Mouse (Mus musculus) forebrain, embryonic 16.5 days (tissue): ENCODE results near the gene Fgfr2. TPM values are rescaled to one million over a fixed set of nuclear protein-coding genes. Genes with fewer than 3 reads are reported as not detected.

ENCODE experiments used
- ATAC-seq: fragments of 200-750 bp; cut with Nextera tagmentation; 2 replicates; pipeline ENCODE4 v1.8.0; 2017; ENCODE audit warnings: mild to moderate bottlenecking, moderate library complexity
- H3K27ac ChIP-seq: fragments of 300-500 bp; sonication (generic); 2 replicates; pipeline ENCODE4 v1.5.1; 2014; ENCODE audit warnings: low read length, control low read depth
- H3K27me3 ChIP-seq: fragments of 300-500 bp; sonication (generic); replicated peaks from 2 replicates; pipeline ENCODE4 v1.6.1; 2014; ENCODE audit warnings: low read length; ENCODE audit not compliant: control insufficient read depth, insufficient read depth
- H3K36me3 ChIP-seq: fragments of 300-500 bp; sonication (generic); 2 replicates; pipeline ENCODE4 v1.6.1; 2014; ENCODE audit not compliant: control insufficient read depth, insufficient read depth
- H3K4me1 ChIP-seq: fragments of 300-500 bp; sonication (generic); replicated peaks from 2 replicates; pipeline ENCODE4 v1.6.1; 2014; ENCODE audit warnings: low read length; ENCODE audit not compliant: control insufficient read depth, insufficient read depth
- H3K4me2 ChIP-seq: fragments of 300-500 bp; sonication (generic); 2 replicates; pipeline ENCODE4 v1.6.1; 2014; ENCODE audit warnings: mild to moderate bottlenecking, low read length, control low read depth
- H3K4me3 ChIP-seq: fragments of 300-500 bp; sonication (generic); replicated peaks from 2 replicates; pipeline ENCODE4 v1.5.1; 2014; ENCODE audit warnings: mild to moderate bottlenecking, low read length, control low read depth
- H3K9ac ChIP-seq: fragments of 300-500 bp; sonication (generic); replicated peaks from 2 replicates; pipeline ENCODE4 v1.6.1; 2014; ENCODE audit warnings: low read depth, low read length, control low read depth
- H3K9me3 ChIP-seq: fragments of 300-500 bp; sonication (generic); 2 replicates; pipeline ENCODE4 v1.6.1; 2016; ENCODE audit warnings: low read length; ENCODE audit not compliant: control insufficient read depth
- WGBS: fragments of 180-500 bp; shearing (Covaris S2); extraction: QIAGEN DNeasy Blood & Tissue Kit; methylation state at CpG from one replicate; pipeline ENCODE4 v1.1.7; 2014; 5-methylcytosine and 5-hydroxymethylcytosine counted together
- polyA plus RNA-seq: library from polyadenylated mRNA; unstranded; fragments of >200 nt; fragmentation: Nextera tagmentation; extraction: Ambion mirVana; gene quantifications from 2 replicates; pipeline ENCODE4 v1.2.1, GENCODE M21; 2015

Fgfr2 gene
- polyA plus RNA-seq, 1 experiment from 2014 or later: 39.2 TPM

DNA sequence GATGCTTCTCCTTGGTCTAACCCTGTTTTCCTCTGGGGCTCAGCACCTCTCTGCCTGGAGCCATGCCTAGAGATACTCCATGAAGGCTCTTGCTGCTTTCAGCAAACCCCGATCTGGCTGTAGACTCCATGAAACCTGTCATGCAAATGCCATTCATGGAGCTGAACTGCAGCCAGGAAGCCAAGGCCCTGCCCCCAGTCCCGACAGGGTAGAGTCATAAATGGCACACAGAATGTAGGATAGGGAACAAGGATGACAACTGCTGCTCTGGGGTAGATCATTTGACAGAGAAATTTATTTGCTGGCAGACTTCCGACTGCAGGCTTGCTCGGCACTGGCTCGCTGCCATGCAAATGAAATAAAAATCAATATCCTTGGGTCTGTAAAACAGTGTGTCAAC, 112.0 kb downstream of the Fgfr2 start:
- H3K4me3 ChIP-seq: no peak overlapping the region
- peaks cover 52% of the 10 kb centered on the region for H3K4me1 ChIP-seq
- WGBS: 12% methylated on average over 5 of the region's 5 CpGs
- peak overlapping the region; percentile 77 for H3K27ac ChIP-seq
- H3K36me3 ChIP-seq: no peaks in the 10 kb centered on the region
- H3K9me3 ChIP-seq: no peaks in the 10 kb centered on the region
- H3K9ac ChIP-seq: no peak overlapping the region
- H3K27me3 ChIP-seq: no peaks in the 10 kb centered on the region
- peak; percentile 81 for ATAC-seq
- peak overlapping the region; percentile 39 for H3K4me2 ChIP-seq

DNA sequence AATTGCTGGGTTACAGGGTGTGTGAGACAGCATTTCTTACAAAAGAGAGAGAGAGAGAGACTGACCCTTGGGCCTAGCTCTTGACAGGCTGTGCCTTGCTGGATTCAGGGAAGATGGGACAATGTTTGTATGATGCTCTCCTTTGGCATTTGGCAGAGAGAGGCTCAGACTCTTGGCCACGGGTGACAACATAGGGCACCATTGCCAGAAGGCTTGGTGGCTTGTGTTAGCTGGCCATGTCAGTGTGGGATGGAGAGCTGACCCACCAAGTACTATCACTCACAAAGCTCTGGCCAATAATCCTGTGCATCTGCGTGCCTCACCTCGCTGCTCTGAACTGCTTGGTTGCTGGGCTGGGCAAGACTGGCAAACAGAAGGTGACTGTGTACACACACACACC, 112.7 kb downstream of the Fgfr2 start:
- no peak overlapping the region for H3K9ac ChIP-seq
- H3K4me2 ChIP-seq: no peak overlapping the region
- WGBS: 74% methylated on average over 3 of the region's 3 CpGs
- peak overlapping the region; percentile 77 for H3K27ac ChIP-seq
- H3K9me3 ChIP-seq: no peaks in the 10 kb centered on the region
- no peak overlapping the region for H3K4me3 ChIP-seq
- no peaks in the 10 kb centered on the region for H3K27me3 ChIP-seq
- H3K4me1 ChIP-seq: peaks cover 47% of the 10 kb centered on the region
- no peak for ATAC-seq
- H3K36me3 ChIP-seq: no peaks in the 10 kb centered on the region

GRCm38 (mm10) chr7:133009676-133010075, 113.5 kb downstream of the Fgfr2 start:
- Histone ChIP-seq H3K9me3 (no peaks in the 10 kb centered on the region), H3K4me3 (no peak overlapping the region), H3K9ac (no peak overlapping the region), H3K27ac (no peak overlapping the region), H3K36me3 (no peaks in the 10 kb centered on the region), H3K4me2 (no peak overlapping the region), H3K4me1 (peaks cover 39% of the 10 kb centered on the region), H3K27me3 (no peaks in the 10 kb centered on the region)
- WGBS: 91% methylated on average over 8 of the region's 8 CpGs
- ATAC-seq: no peak

DNA sequence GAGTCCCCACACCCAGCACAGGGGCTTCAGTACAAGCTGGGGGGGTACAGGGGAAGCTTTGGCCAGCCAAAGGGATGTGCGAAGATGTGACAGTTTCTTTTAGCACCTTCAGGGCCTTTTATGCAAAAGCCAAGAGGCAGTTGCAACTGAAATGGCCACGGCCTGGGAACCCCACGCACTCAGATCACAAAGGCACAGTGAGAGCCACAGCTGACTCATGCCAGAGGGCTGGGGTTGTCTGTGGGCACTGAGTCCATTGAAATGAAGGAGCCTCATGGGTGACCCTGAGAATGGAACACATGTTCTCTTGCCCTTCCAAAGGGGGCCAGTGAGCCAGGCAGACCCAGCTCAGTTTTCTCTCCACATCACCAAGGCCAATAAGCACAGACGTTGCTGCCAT, 114.5 kb downstream of the Fgfr2 start:
- Histone ChIP-seq H3K9ac (no peak overlapping the region), H3K4me1 (peaks cover 41% of the 10 kb centered on the region), H3K9me3 (no peaks in the 10 kb centered on the region), H3K27ac (no peak overlapping the region), H3K4me3 (no peak overlapping the region), H3K4me2 (no peak overlapping the region), H3K27me3 (no peaks in the 10 kb centered on the region), H3K36me3 (no peaks in the 10 kb centered on the region)
- ATAC-seq: no peak
- WGBS: 92% methylated on average over 4 of the region's 4 CpGs

DNA sequence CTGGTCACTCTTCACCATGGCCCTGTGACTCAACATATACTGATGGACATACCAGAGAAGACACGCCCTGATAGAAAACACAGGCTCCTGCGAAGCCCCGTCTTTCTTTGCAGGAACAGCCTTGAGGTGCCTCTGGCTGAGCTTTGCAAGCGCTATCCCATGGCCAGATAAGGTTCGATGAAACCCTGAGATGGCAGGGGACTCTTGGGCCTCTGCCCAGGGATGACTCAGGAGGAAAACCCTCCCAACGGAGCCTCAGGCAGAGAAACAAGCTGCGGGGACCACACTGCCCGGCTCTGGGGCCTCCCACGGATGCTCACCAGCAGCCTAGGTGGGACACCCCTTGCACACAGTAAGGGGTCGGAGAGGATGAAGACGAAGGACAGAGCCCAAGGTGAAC, 115.8 kb downstream of the Fgfr2 start:
- H3K27me3 ChIP-seq: no peaks in the 10 kb centered on the region
- H3K4me1 ChIP-seq: peaks cover 38% of the 10 kb centered on the region
- no peaks in the 10 kb centered on the region for H3K36me3 ChIP-seq
- no peak overlapping the region for H3K4me2 ChIP-seq
- 72% methylated on average over 11 of the region's 11 CpGs for whole genome bisulfite sequencing
- no peak overlapping the region for H3K27ac ChIP-seq
- no peak overlapping the region for H3K9ac ChIP-seq
- no peak overlapping the region for H3K4me3 ChIP-seq
- ATAC-seq: no peak
- no peaks in the 10 kb centered on the region for H3K9me3 ChIP-seq

GRCm38 (mm10) chr7:133005772-133006171, 117.4 kb downstream of the Fgfr2 start:
- 83% methylated on average over 7 of the region's 7 CpGs for WGBS
- Histone ChIP-seq H3K4me3 (no peak overlapping the region), H3K9ac (no peak overlapping the region), H3K9me3 (no peaks in the 10 kb centered on the region), H3K27ac (no peak overlapping the region), H3K36me3 (no peaks in the 10 kb centered on the region), H3K27me3 (no peaks in the 10 kb centered on the region), H3K4me2 (no peak overlapping the region), H3K4me1 (peaks cover 27% of the 10 kb centered on the region)
- ATAC-seq: no peak

DNA sequence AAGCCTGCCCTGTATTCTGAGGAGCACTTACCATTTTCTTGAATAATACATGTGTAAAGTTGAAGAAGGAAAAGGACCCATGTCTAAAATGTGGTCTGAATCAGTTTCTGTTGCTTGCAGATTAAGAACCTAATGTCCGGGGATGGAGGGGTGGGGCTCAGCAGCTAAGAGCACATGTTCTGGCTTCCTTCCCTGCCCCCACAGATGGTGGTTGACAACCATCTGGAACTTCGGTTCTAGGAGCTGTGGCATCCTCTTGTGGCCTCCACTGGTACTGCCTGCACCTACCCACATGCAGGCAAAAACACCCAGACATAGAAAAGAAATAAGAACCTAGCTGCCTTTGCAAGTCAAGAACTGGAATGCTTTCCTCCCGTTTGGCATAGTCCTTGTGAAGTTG, 119.7 kb downstream of the Fgfr2 start:
- no peaks in the 10 kb centered on the region for H3K27me3 ChIP-seq
- peak overlapping the region; percentile 26; the same call in 1 of the 2 replicates for H3K27ac ChIP-seq
- H3K9ac ChIP-seq: no peak overlapping the region
- H3K4me2 ChIP-seq: no peak overlapping the region
- H3K9me3 ChIP-seq: no peaks in the 10 kb centered on the region
- peak; percentile 71 for ATAC-seq
- peaks cover 4% of the 10 kb centered on the region; the same call in 1 of the 2 replicates for H3K36me3 ChIP-seq
- 20% methylated on average over 3 of the region's 3 CpGs for WGBS
- peaks cover 17% of the 10 kb centered on the region for H3K4me1 ChIP-seq
- no peak overlapping the region for H3K4me3 ChIP-seq

- ATAC-seq: no peak
- no peak overlapping the region for H3K4me2 ChIP-seq
- H3K4me1 ChIP-seq: peaks cover 17% of the 10 kb centered on the region
- no peak overlapping the region for H3K27ac ChIP-seq
- peaks cover 10% of the 10 kb centered on the region; the same call in 1 of the 2 replicates for H3K36me3 ChIP-seq
- WGBS: 81% methylated on average over 6 of the region's 6 CpGs
- H3K9me3 ChIP-seq: no peaks in the 10 kb centered on the region
- no peak overlapping the region for H3K4me3 ChIP-seq
- H3K27me3 ChIP-seq: no peaks in the 10 kb centered on the region
- no peak overlapping the region for H3K9ac ChIP-seq
These were observed 120.9 kb downstream of the Fgfr2 start for GRCm38 (mm10) chr7:133002271-133002670.

GRCm38 (mm10) chr7:133001388-133001787, 121.8 kb downstream of the Fgfr2 start:
- 93% methylated on average over 3 of the region's 3 CpGs for WGBS
- peaks cover 10% of the 10 kb centered on the region; the same call in 1 of the 2 replicates for H3K36me3 ChIP-seq
- no peak for ATAC-seq
- H3K27me3 ChIP-seq: no peaks in the 10 kb centered on the region
- no peak overlapping the region for H3K9ac ChIP-seq
- no peak overlapping the region for H3K4me2 ChIP-seq
- H3K27ac ChIP-seq: no peak overlapping the region
- H3K4me3 ChIP-seq: no peak overlapping the region
- H3K9me3 ChIP-seq: no peaks in the 10 kb centered on the region
- H3K4me1 ChIP-seq: peaks cover 17% of the 10 kb centered on the region

DNA sequence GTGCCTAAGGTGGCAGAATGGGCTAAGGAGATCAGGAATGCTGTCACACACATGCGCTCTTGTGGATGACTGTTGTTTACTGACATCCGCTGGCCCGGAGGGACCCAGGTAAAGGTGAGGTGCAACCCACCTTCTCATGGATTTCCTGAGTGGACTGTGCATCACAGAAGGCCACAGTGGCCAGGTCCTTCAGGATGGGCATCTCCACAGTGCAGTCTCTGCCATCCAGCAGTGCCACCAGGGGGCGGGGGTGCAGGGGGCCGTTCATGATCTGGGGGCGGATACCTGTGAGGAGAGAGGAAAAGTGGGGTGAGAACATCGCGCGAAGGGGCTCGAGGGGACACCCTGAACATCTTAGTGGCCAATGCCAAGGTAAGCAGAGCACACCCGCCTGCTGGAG, 124.1 kb downstream of the Fgfr2 start:
- H3K9me3 ChIP-seq: no peaks in the 10 kb centered on the region
- peaks cover 15% of the 10 kb centered on the region for H3K4me1 ChIP-seq
- no peak overlapping the region for H3K4me2 ChIP-seq
- no peak overlapping the region for H3K4me3 ChIP-seq
- ATAC-seq: no peak
- H3K27ac ChIP-seq: no peak overlapping the region
- 96% methylated on average over 11 of the region's 11 CpGs for WGBS
- no peak overlapping the region for H3K9ac ChIP-seq
- H3K36me3 ChIP-seq: peaks cover 14% of the 10 kb centered on the region; the same call in 1 of the 2 replicates
- H3K27me3 ChIP-seq: no peaks in the 10 kb centered on the region
